Mouse (Mus musculus): ENCODE data around the gene Clcn5.

DNA sequence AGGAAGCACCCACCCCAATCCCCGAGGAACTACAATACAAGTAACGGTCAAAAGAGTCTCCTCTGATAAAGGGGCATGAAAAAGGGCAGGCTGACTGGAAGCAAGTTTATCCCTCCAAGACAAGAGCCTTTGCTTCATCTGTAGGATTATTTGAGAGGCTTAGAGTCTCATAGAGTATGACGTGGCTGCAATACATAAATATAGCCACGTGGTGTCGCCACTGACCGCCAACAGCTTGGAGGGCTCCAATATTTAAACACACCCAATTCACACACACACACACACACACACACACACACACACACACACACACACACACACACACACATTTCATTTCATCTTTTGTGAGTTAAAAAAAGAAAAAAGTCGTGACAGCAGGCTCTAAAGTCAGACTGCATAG is 3.1 kb upstream of the Clcn5 start:
- TF ChIP-seq POLR2A (IDR thresholded peaks at IDR 0.05; ENCODE audit: extremely low read depth, insufficient read depth, low read length) (no peak), CTCF (IDR thresholded peaks at IDR 0.05; ENCODE audit: low read depth, low read length) (peak; percentile 62)

All from liver, adult 2 months (tissue).